Mouse (Mus musculus) layer of hippocampus, postnatal 14 days (tissue): ENCODE measurements around the gene Zfp853. TPM values are rescaled to one million over a fixed set of nuclear protein-coding genes. Genes with fewer than 3 reads are reported as not detected.

Experiments used
- DNase-seq, 2 experiments: peaks; one replicate each; pipeline ENCODE4 v3.0.0; 2021 to 2022; ENCODE audit warnings: low spot score in 2 of 2, mixed read lengths in 1 of 2
- total RNA-seq, 2 experiments: library from RNA; stranded (reverse); gene quantifications; 2 replicates each; pipeline ENCODE4 v1.2.3; 2021

Zfp853 gene
- total RNA-seq, 2 experiments from 2014 or later, result 7.7 to 7.9 TPM

GRCm38 (mm10) chr5:143254487-143255130 is 38.8 kb downstream of the Zfp853 start:
- no peak for DNase-seq

DNA sequence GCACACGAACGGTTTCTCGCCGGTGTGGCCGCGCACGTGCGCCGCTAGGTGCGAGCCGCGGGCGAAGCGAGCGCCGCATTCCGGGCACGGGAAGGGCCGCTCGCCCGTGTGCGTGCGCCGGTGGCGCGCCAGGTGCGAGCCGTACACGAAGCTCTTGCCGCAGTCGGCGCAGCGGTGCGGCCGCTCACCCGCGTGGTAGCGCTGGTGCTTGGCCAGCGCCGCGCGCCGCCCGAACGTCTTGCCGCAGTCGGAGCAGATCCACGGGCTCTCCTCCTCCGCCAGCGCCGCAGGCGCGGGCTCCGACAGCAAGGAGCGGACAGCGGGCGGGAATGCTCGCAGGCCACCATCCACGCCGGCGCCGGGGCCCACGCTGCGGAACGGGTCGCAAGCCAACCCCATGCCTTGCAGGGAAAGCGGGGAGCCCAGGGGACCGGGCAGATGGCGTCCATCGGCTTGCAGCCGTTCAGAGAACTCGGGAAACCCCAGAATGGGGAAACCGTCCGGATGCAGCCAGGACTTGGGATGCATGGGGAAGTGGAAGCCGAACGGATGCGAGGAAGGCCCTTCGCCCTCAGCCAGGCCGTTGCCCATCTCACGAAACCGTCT is 39.4 kb downstream of the Zfp853 start:
- no peak for DNase-seq

GRCm38 (mm10) chr5:143253186-143253880 is 40.1 kb downstream of the Zfp853 start:
- no peak for DNase-seq

- no peak for DNase-seq
Observed at GRCm38 (mm10) chr5:143252791-143253185, 40.6 kb downstream of the Zfp853 start.

DNA sequence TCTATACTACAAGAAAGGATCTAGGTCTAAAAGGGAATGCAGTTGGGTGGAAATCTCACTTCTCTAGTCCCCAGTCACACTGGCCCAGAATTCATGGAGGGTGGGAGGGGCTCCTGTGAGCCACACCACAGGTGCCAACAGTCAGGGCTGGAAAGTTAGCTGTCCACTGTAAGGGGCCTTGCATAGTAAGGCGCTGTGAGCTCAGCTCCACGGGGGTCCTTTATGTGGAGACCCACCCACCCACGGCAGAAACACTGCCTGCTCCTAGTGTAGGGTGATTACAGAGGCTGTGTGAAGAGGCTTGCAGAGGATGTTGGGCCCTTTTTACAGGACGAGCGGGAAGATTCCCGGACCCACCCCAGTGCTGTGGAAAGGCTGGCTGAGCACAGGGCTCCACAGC is 41.4 kb downstream of the Zfp853 start:
- no peak for DNase-seq

GRCm38 (mm10) chr5:143244926-143245325 is 48.5 kb downstream of the Zfp853 start:
- no peak for DNase-seq

Other genes with a start within 250 kb of the Zfp853 start
- gene Rnf216, start 180.6 kb downstream of the Zfp853 start, total RNA-seq, result 10 to 100 TPM; 46.4 to 47.4 TPM
- gene Olfr718-ps1, start 146.0 kb downstream of the Zfp853 start, total RNA-seq, result under 1 TPM; 0.10 to 0.12 TPM
- 10 to 100 TPM; 15.2 to 16.6 TPM for gene Rbak, start 112.8 kb downstream of the Zfp853 start, total RNA-seq
- gene Spdye4b, start 112.6 kb downstream of the Zfp853 start, total RNA-seq, result not detected
- gene Spdye4a, start 66.7 kb downstream of the Zfp853 start, total RNA-seq, result not detected
- 10 to 100 TPM; 25.5 to 25.6 TPM for gene Zfp12, start 58.5 kb downstream of the Zfp853 start, total RNA-seq
- gene Zfp316, start 23.6 kb downstream of the Zfp853 start, total RNA-seq, result 10 to 100 TPM; 20.1 to 20.6 TPM
- gene E130309D02Rik, start 21.7 kb upstream of the Zfp853 start, total RNA-seq, result 10 to 100 TPM; 20.8 to 23.1 TPM
- gene Zdhhc4, start 35.6 kb upstream of the Zfp853 start, total RNA-seq, result 10 to 100 TPM; 41.8 to 47.1 TPM
- 1 to 10 TPM; 4.1 to 8.1 TPM for gene Grid2ip, start 63.7 kb upstream of the Zfp853 start, total RNA-seq
- gene Kdelr2, start 110.2 kb upstream of the Zfp853 start, total RNA-seq, result 10 to 100 TPM; 42.9 to 49.7 TPM
- 10 to 100 TPM; 22.8 to 22.9 TPM for gene Daglb, start 171.0 kb upstream of the Zfp853 start, total RNA-seq
- 100 to 1,000 TPM; 430 to 453 TPM for gene Rac1, start 234.4 kb upstream of the Zfp853 start, total RNA-seq